Mouse (Mus musculus) small intestine, adult 2 months (tissue): ENCODE results near the gene Sun3.

Experiments used
- CTCF ChIP-seq: fragments of 200-500 bp; IDR thresholded peaks from 2 replicates; pipeline ENCODE4 v1.5.1; 2012; ENCODE audit warnings: low read depth, mild to moderate bottlenecking, control low read depth, inconsistent platforms, low read length, moderate library complexity, mixed read lengths; ENCODE audit not compliant: insufficient replicate concordance, insufficient read length; ENCODE audit errors: extremely low read depth
- POLR2A ChIP-seq: fragments of 200-500 bp; IDR thresholded peaks from 2 replicates; pipeline ENCODE4 v1.6.1; 2012; ENCODE audit warnings: low read depth, mild to moderate bottlenecking, control low read depth, inconsistent platforms, low read length, moderate library complexity

DNA sequence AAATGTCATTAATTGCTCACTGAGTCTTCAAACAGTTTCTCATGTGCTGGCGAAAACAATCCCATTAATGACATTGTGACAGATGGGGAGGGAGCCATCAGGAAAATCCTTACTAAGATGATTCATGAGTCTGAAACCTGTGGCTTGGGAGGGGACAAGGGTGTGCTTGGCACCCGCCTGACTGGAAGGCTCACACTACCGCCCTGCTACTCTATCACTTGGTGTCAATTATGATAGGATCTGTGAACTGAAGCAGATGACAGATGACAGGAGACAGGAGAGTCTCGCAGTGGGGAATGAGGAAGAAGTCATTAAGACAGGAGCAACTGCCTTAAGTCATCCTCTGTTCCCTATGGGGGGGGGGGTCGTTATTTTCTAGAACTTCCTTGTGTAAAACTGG lies 11.7 kb upstream of the Sun3 start:
- TF ChIP-seq CTCF (no peak), POLR2A (no peak)
